Mouse (Mus musculus): ENCODE measurements at regions not wholly inside any gene's neighbourhood (a gene's known extent, or its start where the extent isn't known, plus 50 kb on each side); places are given as distances from the start of the nearest gene placed in this dataset.

- WGBS: 87% methylated on average over 3 of the region's 3 CpGs
- TF ChIP-seq CTCF (IDR thresholded peaks at IDR 0.05; ENCODE audit: low read depth): no peak
- Histone ChIP-seq H3K4me1 (replicated peaks; ENCODE audit: control insufficient read depth, insufficient read depth, low read length) (no peaks in the 10 kb centered on the region), H3K27me3 (replicated peaks; ENCODE audit: control insufficient read depth, insufficient read depth, low read length) (no peaks in the 10 kb centered on the region), H3K27ac (ENCODE audit: low read depth, low read length) (no peak overlapping the region), H3K36me3 (ENCODE audit: control insufficient read depth, insufficient read depth) (no peaks in the 10 kb centered on the region), H3K9me3 (ENCODE audit: control insufficient read depth) (no peaks in the 10 kb centered on the region), H3K9ac (ENCODE audit: low read depth, low read length) (no peak overlapping the region), H3K4me2 (replicated peaks; ENCODE audit: low read depth) (no peak overlapping the region), H3K4me3 (ENCODE audit: low read depth, low read length) (no peak overlapping the region)
- ATAC-seq: no peak
These were observed 98.2 kb upstream of the Fyn start for GRCm38 (mm10) chr10:39270406-39270805.

- no peak overlapping the region for H3K9ac ChIP-seq (ENCODE audit: low read depth, low read length)
- 88% methylated on average over 6 of the region's 6 CpGs for WGBS
- no peak overlapping the region for H3K27ac ChIP-seq (ENCODE audit: low read depth, low read length)
- no peak for TF ChIP-seq CTCF (IDR thresholded peaks at IDR 0.05; ENCODE audit: low read depth)
- no peaks in the 10 kb centered on the region for H3K4me1 ChIP-seq (replicated peaks; ENCODE audit: control insufficient read depth, insufficient read depth, low read length)
- no peak overlapping the region for H3K4me3 ChIP-seq (ENCODE audit: low read depth, low read length)
- H3K4me2 ChIP-seq (replicated peaks; ENCODE audit: low read depth): no peak overlapping the region
- H3K36me3 ChIP-seq (ENCODE audit: control insufficient read depth, insufficient read depth): no peaks in the 10 kb centered on the region
- no peak for ATAC-seq
- no peaks in the 10 kb centered on the region for H3K27me3 ChIP-seq (replicated peaks; ENCODE audit: control insufficient read depth, insufficient read depth, low read length)
- no peaks in the 10 kb centered on the region for H3K9me3 ChIP-seq (ENCODE audit: control insufficient read depth)
These were observed 101.4 kb upstream of the Fyn start for GRCm38 (mm10) chr10:39267236-39267635.

- TF ChIP-seq CTCF (IDR thresholded peaks at IDR 0.05; ENCODE audit: low read depth): no peak
- Histone ChIP-seq H3K27me3 (replicated peaks; ENCODE audit: control insufficient read depth, insufficient read depth, low read length) (no peaks in the 10 kb centered on the region), H3K4me2 (replicated peaks; ENCODE audit: low read depth) (no peak overlapping the region; the same call in 1 of the 2 replicates), H3K36me3 (ENCODE audit: control insufficient read depth, insufficient read depth) (no peaks in the 10 kb centered on the region), H3K27ac (ENCODE audit: low read depth, low read length) (no peak overlapping the region; the same call in 1 of the 2 replicates), H3K9me3 (ENCODE audit: control insufficient read depth) (no peaks in the 10 kb centered on the region), H3K4me3 (ENCODE audit: low read depth, low read length) (no peak overlapping the region), H3K9ac (ENCODE audit: low read depth, low read length) (no peak overlapping the region), H3K4me1 (replicated peaks; ENCODE audit: control insufficient read depth, insufficient read depth, low read length) (no peaks in the 10 kb centered on the region)
- 34% methylated on average over 5 of the region's 5 CpGs for WGBS
- no peak for ATAC-seq
These were observed 102.2 kb upstream of the Fyn start for GRCm38 (mm10) chr10:39266482-39266881.

DNA sequence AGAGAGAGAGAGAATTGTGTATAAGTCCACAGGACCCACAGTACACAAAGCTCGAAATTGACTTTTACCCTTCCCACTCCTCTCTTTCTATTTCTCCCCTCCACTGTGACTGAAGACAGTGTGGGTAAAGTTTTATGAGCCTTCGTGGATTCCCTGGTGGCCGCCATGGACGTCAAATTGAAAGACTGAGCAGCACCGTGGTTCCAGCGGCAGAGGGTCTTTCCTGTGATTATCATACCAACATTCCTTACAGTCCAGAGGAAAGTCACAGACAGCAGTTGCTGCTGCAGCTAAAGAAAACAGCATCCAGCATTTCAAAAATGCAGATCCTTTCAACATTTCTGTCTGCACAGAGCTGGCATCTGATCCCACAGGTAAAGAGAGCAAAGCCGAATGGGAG, 98.9 kb upstream of the Ccn6 start:
- 35% methylated on average over 7 of the region's 7 CpGs for WGBS
- no peak overlapping the region for H3K9ac ChIP-seq (ENCODE audit: low read depth, low read length)

DNA sequence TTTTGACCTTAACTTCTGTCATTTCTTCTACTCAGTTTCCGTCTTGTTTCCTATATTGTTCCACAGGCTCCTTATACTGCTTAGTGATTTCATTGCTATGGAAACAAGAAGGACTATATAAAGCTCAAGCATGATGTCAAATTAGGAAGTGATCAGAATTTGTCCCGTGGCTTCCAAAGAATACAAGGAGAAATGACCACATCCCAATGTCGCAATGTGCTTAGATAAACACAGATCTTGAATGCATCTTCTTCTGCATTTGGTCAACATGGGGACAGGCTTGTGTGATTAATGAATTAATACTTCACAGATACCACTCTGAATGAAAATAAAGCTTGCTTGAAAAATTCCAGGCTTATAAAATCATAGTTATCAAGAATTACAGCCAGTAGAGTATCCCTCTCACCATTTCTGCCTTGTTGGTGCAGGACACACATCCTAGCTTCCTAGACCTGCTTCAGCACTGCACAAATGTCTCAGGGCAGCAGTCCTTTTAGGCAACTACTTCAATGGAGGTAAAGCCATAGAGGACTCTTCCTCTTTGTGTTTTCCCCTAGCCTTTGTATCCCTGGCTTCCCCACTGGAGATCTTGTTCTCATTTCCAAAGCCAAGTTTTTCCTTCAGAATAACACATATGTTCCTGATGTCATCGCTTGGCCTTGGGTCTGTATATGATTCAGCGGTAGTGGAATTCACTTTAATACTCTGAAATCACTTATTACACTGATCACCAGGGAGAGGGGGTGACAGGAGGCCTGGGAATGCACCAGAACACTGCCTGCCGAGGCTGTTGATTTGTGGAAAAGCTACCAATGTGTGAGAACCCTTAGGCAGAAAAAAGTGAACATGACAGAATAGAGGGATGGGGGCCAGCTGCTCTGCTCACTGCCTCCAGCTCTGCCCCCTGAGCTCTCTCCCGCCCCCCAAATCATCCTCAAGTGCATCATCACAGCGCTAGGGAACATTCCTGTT, 97.9 kb upstream of the Ccn6 start:
- no peaks in the 10 kb centered on the region for H3K36me3 ChIP-seq (ENCODE audit: control insufficient read depth, insufficient read depth)
- no peak overlapping the region for H3K4me2 ChIP-seq (replicated peaks; ENCODE audit: low read depth)
- TF ChIP-seq CTCF (IDR thresholded peaks at IDR 0.05; ENCODE audit: low read depth): no peak
- H3K4me3 ChIP-seq (ENCODE audit: low read depth, low read length): no peak overlapping the region
- no peak overlapping the region for H3K9ac ChIP-seq (ENCODE audit: low read depth, low read length)
- no peaks in the 10 kb centered on the region for H3K4me1 ChIP-seq (replicated peaks; ENCODE audit: control insufficient read depth, insufficient read depth, low read length)
- WGBS: 58% methylated on average over 8 of the region's 8 CpGs
- ATAC-seq: peak; percentile 31; the same call in 1 of the 2 replicates
- no peaks in the 10 kb centered on the region for H3K9me3 ChIP-seq (ENCODE audit: control insufficient read depth)
- H3K27me3 ChIP-seq (replicated peaks; ENCODE audit: control insufficient read depth, insufficient read depth, low read length): no peaks in the 10 kb centered on the region
- no peak overlapping the region for H3K27ac ChIP-seq (ENCODE audit: low read depth, low read length)

More for the DNA sequence above, 98.9 kb upstream of the Ccn6 start:
- no peaks in the 10 kb centered on the region for H3K4me1 ChIP-seq (replicated peaks; ENCODE audit: control insufficient read depth, insufficient read depth, low read length)
- no peaks in the 10 kb centered on the region for H3K36me3 ChIP-seq (ENCODE audit: control insufficient read depth, insufficient read depth)
- no peak overlapping the region for H3K27ac ChIP-seq (ENCODE audit: low read depth, low read length)
- no peak for ATAC-seq
- no peak for TF ChIP-seq CTCF (IDR thresholded peaks at IDR 0.05; ENCODE audit: low read depth)
- H3K9me3 ChIP-seq (ENCODE audit: control insufficient read depth): no peaks in the 10 kb centered on the region
- H3K4me2 ChIP-seq (replicated peaks; ENCODE audit: low read depth): no peak overlapping the region
- H3K4me3 ChIP-seq (ENCODE audit: low read depth, low read length): no peak overlapping the region
- no peaks in the 10 kb centered on the region for H3K27me3 ChIP-seq (replicated peaks; ENCODE audit: control insufficient read depth, insufficient read depth, low read length)

GRCm38 (mm10) chr10:39260061-39260460, 96.5 kb upstream of the Ccn6 start:
- no peak for ATAC-seq
- no peak overlapping the region for H3K27ac ChIP-seq (ENCODE audit: low read depth, low read length)
- no peaks in the 10 kb centered on the region for H3K27me3 ChIP-seq (replicated peaks; ENCODE audit: control insufficient read depth, insufficient read depth, low read length)
- no peak overlapping the region for H3K9ac ChIP-seq (ENCODE audit: low read depth, low read length)
- H3K4me2 ChIP-seq (replicated peaks; ENCODE audit: low read depth): no peak overlapping the region
- H3K4me1 ChIP-seq (replicated peaks; ENCODE audit: control insufficient read depth, insufficient read depth, low read length): no peaks in the 10 kb centered on the region
- no peaks in the 10 kb centered on the region for H3K36me3 ChIP-seq (ENCODE audit: control insufficient read depth, insufficient read depth)
- H3K9me3 ChIP-seq (ENCODE audit: control insufficient read depth): no peaks in the 10 kb centered on the region
- WGBS: 89% methylated on average over 6 of the region's 6 CpGs
- TF ChIP-seq CTCF (IDR thresholded peaks at IDR 0.05; ENCODE audit: low read depth): no peak
- no peak overlapping the region for H3K4me3 ChIP-seq (ENCODE audit: low read depth, low read length)

All from intestine, postnatal 0 days (tissue).